Mouse (Mus musculus) gastrocnemius, postnatal 36 days (tissue): ENCODE results near the gene Lhx3. TPM values are rescaled to one million over a fixed set of nuclear protein-coding genes. Genes with fewer than 3 reads are reported as not detected.

Source experiments
- DNase-seq, 2 experiments: peaks; one replicate each; pipeline ENCODE4 v3.0.0; 2022
- intact Hi-C: fragments of 180-260 bp; cut with DNase I; formaldehyde crosslinking; loops from one replicate; pipeline ENCODE4 v1.15.1; 2025
- total RNA-seq, 2 experiments: library from RNA; stranded (reverse); gene quantifications; 2 replicates each; pipeline ENCODE4 v1.2.3; 2021

Lhx3 gene
- total RNA-seq, 2 experiments from 2014 or later: not detected

DNA sequence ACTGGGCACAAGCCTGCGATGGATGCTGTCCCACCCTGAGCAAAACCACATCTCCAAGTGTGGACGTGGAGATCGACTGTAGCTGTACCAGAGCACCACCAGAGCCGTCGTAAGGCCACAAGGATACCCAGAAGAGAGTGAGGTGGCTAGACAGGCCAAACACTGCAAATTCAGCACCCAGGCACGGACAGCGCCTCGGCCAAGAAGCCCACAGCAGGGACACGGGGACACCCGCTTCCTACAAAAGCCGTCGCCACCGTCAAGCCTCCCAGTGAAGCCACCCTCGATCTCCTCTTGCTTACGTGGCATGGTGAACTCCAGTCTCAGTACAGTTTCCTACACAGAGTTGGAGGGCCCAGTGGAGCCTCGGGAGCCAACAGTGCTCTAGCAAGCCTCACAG, 3.0 kb downstream of the Lhx3 start:
- intact Hi-C loops: no loop called here
- DNase-seq: no peak

DNA sequence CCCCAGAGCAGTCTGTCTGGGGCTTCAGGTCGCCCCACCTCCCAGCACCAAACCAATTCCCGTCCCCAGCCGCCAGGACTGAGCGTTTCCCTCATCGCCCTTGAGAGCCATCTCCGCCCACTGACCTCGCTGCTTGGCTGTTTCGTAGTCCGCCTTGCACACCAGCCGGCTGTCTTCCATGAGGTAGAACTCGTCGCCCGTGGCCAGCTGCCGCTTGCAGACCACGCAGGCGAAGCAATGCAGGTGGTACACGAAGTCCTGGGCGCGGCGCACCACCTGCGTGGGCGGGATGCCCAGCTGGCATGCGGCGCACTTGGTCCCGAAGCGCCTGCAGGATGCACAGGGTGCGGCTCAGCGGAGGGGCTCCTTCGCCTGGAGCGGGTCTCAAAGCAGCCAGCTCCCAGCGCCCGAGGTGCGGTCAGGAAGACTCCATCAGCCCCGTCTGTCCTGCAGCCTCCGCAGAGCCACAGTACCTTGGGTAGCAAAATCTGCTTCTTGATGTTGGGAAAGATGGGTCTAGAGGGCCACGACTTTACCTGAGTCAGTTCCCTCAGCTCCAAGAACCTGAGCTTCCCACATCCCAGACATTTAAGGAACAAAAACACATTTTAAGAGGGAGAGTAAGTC, 5.1 kb downstream of the Lhx3 start:
- intact Hi-C loops: no loop called here
- DNase-seq: no peak

DNA sequence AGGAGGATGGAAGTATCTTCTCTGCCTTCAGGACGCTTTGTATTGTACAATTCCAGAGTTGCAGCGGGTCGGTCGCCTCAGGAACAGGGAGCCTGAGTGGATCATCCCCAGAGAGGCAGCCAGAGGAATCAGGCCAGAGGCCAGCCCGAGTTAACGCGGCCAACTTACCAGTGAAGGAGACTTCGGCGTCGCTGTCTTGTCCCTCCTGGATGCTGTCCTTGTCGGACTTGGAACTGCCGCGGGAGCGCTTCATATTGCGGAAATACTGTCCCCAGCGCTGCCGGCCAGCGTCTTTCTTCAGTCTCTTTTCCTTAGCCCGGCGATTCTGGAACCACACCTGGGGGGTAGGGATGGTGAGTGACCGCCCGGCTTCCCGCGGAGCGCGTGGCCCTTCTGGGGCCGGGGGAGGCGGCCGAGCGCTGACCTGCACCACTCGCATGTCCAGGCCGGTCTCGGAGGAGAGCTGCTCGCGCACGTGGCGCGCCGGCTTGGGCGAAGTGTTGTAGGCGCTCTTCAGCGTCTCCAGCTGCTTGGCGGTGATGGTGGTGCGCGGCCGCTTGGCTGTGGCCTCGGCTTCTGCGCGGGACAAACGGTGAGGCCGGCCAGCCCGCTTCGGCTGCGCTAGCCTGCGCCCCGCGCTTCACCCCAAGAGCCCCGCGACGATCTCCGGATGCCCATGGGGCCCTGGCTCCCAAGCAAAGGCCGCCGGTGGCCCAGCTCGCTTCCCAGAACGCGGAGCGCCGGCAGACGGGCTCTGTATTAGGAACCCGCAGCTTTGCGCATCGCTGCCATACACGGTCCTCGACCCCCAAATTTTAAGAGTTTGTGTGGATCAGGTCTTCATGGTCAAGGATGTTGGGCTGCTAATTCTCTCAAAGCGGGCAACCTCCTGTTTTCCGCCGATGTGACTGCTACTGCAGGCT, 5.9 kb downstream of the Lhx3 start:
- intact Hi-C loops: no loop called here
- no peak for DNase-seq

DNA sequence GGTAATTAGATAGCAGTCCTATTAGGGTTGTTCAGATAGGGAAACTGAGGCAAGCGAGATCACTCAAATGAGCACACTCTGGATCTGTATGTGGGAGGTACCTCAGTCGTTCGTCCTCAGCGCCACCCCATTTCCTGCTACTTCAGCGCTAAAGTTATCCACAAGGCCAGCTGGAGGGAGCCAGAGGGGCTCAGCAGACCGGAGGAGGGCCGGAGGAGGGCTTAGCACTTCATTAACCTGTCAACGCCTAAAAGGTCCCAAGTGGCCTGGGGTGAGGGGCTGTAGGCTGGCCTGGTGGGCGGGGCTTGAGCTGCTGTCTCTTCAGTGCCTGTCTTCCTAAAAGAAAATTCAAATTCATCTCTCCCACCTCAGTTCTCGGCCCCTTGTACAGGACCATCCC, 9.6 kb downstream of the Lhx3 start:
- intact Hi-C loops: no loop called here
- no peak for DNase-seq

DNA sequence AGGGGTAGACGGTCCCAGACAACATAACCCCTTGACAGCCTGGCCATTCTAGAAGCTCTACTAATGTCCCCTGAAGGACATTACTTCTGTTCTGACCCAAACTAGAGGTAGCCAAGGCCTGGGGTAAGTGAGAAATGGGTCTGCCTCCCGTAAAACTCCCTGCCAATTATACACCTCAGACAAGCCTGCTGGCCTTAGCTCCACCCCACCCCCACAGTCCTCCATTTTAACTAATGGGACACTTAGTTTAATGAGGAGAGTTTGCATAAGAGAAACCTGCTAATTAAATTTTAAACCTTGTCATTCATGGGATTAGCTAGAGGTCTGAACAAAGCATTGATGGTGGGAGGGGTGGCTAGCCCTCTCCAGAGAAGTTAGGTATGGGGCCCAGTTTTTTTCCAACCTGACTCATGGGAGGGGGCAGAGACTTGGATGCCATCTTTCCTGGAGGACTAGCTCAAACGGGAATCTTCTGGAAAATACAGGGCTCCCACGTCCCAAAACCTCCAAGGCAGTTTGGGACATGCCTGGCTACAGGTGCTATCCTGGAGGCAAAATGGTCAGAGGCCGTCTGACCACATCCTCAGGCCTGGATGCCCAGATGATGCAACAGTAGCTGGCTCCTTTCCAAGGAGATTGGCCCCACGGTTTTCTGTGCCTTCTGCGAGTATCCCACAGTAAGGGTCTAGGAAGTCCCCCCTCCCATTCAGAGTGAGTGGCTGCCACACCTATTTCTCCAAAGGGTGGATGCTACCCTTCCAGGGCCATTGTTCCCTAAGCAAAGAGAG, 13.3 kb downstream of the Lhx3 start:
- DNase-seq: no peak
- intact Hi-C loops: no loop called here

DNA sequence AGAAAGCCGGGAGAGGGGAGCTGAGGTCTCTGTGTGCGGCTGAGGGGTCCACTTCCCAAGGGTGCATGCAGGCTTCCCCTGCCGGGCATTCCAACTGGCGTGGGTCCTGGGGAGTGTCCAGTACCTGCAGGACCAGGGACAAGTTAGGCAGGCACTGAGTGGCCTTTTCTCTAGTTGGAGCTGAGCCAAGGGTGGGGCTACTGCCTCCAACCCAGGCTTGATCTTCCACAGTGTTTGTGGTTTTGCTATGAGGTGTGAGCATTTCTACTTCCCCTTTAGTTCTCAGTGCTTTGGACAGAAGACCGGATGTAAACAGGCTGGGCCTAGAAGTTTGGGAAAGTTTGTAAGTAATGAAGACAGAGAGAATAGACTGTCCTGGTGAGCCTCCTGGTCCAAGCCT, 19.6 kb downstream of the Lhx3 start:
- intact Hi-C loops: no loop called here
- no peak for DNase-seq

- no peak for DNase-seq
- intact Hi-C loops: loop anchor here (5.0 kb wide), 1 partner anchor 88 kb away; no protein-coding TSS in a partner anchor
Observed at GRCm38 (mm10) chr2:26184352-26184751, 23.7 kb downstream of the Lhx3 start.

DNA sequence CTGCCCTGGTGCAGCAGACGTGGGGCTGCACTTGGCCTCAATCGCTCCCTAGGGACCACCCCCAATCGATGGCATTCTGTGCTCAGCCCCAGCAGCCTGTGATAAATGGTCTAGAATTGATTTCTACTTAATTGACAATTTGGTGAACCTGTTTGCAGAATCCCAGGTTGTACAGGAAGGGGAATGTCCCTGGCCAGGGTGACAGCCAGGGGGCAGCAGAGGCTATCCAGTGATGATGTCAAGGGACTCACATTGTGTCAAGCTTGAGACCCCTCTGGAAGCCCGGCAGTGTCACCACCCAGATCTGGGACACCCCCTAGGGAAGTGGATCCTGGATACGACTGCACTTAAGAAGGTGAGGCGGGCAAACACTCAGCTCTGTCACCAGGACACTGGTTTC, 25.4 kb downstream of the Lhx3 start:
- intact Hi-C loops: loop anchor here (5.0 kb wide), 1 partner anchor 90 kb away; no protein-coding TSS in a partner anchor
- DNase-seq: no peak

- intact Hi-C loops: no loop called here
- DNase-seq: no peak
Observed at GRCm38 (mm10) chr2:26177189-26177588, 30.9 kb downstream of the Lhx3 start.

DNA sequence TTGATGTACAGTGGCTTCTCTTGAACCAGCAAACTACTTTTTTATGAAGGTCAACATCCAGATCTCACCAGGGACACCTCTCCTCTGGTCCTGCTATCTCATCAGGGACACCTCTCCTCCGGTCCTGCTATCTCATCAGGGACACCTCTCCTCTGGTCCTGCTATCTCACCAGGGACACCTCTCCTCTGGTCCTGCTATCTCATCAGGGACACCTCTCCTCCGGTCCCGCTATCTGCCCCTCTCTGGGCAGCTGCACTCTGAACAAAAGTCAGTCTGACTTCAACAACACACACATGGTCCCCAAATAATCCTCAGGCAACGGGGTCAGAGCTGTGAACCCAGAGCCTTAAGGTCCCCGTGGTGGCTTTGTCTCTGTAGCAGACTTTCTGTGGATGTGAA, 31.4 kb downstream of the Lhx3 start:
- intact Hi-C loops: no loop called here
- DNase-seq: no peak

- intact Hi-C loops: no loop called here
Observed at GRCm38 (mm10) chr2:26175191-26175590, 32.9 kb downstream of the Lhx3 start.

GRCm38 (mm10) chr2:26172166-26172565, 35.9 kb downstream of the Lhx3 start:
- DNase-seq: no peak
- intact Hi-C loops: no loop called here

More at GRCm38 (mm10) chr2:26175191-26175590, 32.9 kb downstream of the Lhx3 start:
- DNase-seq: no peak

- DNase-seq: no peak
- intact Hi-C loops: no loop called here
Observed at GRCm38 (mm10) chr2:26170376-26170775, 37.7 kb downstream of the Lhx3 start.

DNA sequence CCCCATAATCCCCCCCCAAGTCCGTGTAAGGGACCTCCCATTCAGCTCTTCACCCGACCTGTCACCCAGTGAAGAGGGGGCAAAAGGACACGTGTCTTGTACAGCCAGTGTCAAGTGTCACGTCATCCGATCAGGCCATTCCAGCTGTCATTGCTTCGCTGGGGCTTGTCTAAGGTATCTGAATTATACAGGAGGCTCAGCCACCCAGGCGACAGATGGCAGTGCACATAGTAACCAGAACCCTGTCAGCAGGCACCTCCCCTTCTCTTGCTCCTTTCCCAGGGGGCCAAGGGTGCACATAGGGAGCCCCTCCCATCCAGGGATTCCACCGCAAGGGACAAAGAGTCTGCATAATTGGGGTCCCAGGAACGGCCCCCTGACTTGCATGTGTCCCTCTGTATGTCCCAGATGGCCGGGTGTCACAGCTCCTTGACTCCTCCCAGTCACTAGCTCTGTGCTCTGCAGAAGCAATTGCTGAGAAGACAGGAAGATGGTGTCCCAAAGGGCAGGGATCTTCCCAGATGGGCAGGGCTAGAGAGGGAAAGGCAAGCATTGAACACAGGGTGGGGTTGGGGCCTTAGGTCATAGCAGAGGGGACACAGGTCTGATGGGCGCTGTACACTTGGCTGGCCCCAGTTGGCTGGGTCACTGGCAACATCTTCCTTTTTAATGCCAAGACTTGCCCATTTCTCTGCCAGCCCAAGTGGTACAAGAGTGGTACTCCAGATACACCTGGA, 39.1 kb downstream of the Lhx3 start:
- DNase-seq: no peak
- intact Hi-C loops: no loop called here

DNA sequence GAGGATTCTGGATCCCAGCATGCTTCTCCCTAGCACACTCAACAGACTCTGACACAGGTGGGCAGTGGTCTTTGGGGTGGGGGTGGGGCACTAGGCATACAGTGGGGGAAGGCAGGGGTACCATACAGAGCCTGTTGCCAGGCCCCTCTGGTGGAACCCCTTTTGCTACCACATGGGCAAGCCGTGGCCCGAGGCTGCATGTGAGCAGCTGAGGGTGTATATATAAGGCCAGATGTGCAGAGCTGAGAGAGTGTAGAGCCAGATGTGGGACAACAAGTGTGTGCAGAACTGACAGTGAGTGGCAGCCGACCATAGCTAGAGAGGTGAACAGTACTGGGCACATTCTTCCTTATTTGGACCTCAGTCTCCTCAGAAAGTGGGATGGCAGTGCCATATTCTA, 41.2 kb downstream of the Lhx3 start:
- DNase-seq: no peak
- intact Hi-C loops: no loop called here

- DNase-seq: no peak
- intact Hi-C loops: no loop called here
Observed at GRCm38 (mm10) chr2:26158064-26158463, 50.0 kb downstream of the Lhx3 start.

GRCm38 (mm10) chr2:26156191-26156977, 51.7 kb downstream of the Lhx3 start:
- DNase-seq: no peak
- intact Hi-C loops: no loop called here

- intact Hi-C loops: loop anchor here (2.0 kb wide), 1 partner anchor 117 kb away; no protein-coding TSS in a partner anchor
- DNase-seq: no peak
Observed at GRCm38 (mm10) chr2:26155737-26156136, 52.4 kb downstream of the Lhx3 start.

DNA sequence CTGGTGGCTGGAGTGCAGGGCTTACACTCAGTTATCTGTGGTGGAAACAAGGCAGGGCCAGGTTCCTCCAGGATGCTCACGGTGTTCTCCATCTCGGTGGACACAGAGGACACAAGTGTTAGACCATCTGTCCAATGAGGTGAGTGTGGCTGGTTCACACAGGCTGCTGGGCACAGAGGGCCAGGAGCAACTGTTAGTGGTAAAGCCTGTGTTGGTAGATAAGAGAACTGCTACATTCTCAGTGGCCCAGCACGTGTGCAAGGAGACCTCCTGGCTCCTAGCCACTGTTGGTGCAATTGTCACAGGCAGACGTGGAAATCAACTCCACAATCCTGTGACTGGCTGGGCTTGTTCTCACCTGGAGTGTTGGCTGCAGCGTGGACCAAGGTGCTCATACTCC, 53.5 kb downstream of the Lhx3 start:
- no peak for DNase-seq
- intact Hi-C loops: loop anchor here (1.0 to 2.0 kb wide), 2 partner anchors 73 to 118 kb away; no protein-coding TSS in a partner anchor
